Mouse (Mus musculus) thymus, adult 2 months (tissue): ENCODE measurements around the gene Ackr1.

Source experiments
- CTCF ChIP-seq: fragments of 200-500 bp; IDR thresholded peaks from 2 replicates; pipeline ENCODE4 v1.5.1; 2012; ENCODE audit warnings: mild to moderate bottlenecking, control low read depth, low read length, moderate library complexity, borderline replicate concordance; ENCODE audit not compliant: control insufficient read depth, poor library complexity, insufficient read depth; ENCODE audit errors: extremely low read depth
- POLR2A ChIP-seq: fragments of 200-500 bp; IDR thresholded peaks from 2 replicates; pipeline ENCODE4 v1.6.1; 2012; ENCODE audit warnings: mild to moderate bottlenecking, low read length, control low read depth, moderate library complexity; ENCODE audit not compliant: control insufficient read depth, poor library complexity, insufficient read depth; ENCODE audit errors: extremely low read depth

GRCm38 (mm10) chr1:173365970-173366409 lies 32.4 kb upstream of the Ackr1 start:
- TF ChIP-seq CTCF = no peak
- TF ChIP-seq POLR2A = no peak
